Mouse (Mus musculus) olfactory bulb, adult 2 months (tissue): Measurements from ENCODE around the gene Usp36.

Experiments used
- CTCF ChIP-seq: fragments of 200-500 bp; IDR thresholded peaks from 2 replicates; pipeline ENCODE4 v1.5.1; 2012; ENCODE audit warnings: low read depth, mild to moderate bottlenecking, low read length, moderate library complexity; ENCODE audit not compliant: insufficient read depth
- POLR2A ChIP-seq: fragments of 200-500 bp; IDR thresholded peaks from 2 replicates; pipeline ENCODE4 v1.6.1; 2012; ENCODE audit warnings: mild to moderate bottlenecking, low read depth, low read length, moderate library complexity; ENCODE audit not compliant: insufficient read depth

DNA sequence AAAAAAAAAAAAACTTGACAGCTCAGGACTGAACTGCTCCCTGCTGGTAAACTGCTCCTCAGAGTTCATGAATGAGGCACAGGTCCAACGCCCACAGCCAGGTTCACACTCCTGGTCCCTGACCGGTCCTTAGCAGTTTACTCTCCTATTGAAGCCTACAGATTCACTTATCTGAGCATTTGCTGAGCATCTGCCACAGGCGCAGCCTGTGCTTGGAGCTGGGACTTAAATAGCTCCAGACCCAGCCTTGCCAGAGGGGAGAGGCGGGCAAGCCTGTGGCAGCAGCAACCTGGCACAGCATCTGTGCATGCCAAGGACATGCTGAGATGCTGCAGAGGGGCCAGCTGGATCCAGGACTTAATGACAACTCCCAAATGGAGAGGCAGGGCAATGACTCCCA, 79.9 kb downstream of the Usp36 start:
- no peak for TF ChIP-seq POLR2A
- no peak for TF ChIP-seq CTCF
